Mouse (Mus musculus): ENCODE results near the gene Auh. TPM values are rescaled to one million over a fixed set of nuclear protein-coding genes. Genes with fewer than 3 reads are reported as not detected.

Auh gene
- polyA plus RNA-seq, 1 experiment from 2014 or later = 34.8 TPM

- H3K36me3 ChIP-seq (ENCODE audit: insufficient read depth) = no peaks in the 10 kb centered on the region
- H3K9me3 ChIP-seq (ENCODE audit: low read depth, low read length) = no peaks in the 10 kb centered on the region
- no peak for TF ChIP-seq CTCF (IDR thresholded peaks at IDR 0.05; ENCODE audit: low read depth)
- no peaks in the 10 kb centered on the region for H3K27me3 ChIP-seq (ENCODE audit: insufficient read depth, low read length)
- H3K4me3 ChIP-seq (ENCODE audit: low read depth, low read length) = no peak overlapping the region
- H3K27ac ChIP-seq (ENCODE audit: low read depth) = no peak overlapping the region
- H3K9ac ChIP-seq = no peak overlapping the region
- ATAC-seq (ENCODE audit: insufficient read depth) (no peak), DNase-seq (no peak)
- 50% methylated on average over 3 of the region's 3 CpGs for WGBS
- H3K4me2 ChIP-seq = no peak overlapping the region
- peaks cover 10% of the 10 kb centered on the region for H3K4me1 ChIP-seq (ENCODE audit: insufficient read depth)
Observed at GRCm38 (mm10) chr13:52974676-52975075, 45.2 kb upstream of the Auh start.

DNA sequence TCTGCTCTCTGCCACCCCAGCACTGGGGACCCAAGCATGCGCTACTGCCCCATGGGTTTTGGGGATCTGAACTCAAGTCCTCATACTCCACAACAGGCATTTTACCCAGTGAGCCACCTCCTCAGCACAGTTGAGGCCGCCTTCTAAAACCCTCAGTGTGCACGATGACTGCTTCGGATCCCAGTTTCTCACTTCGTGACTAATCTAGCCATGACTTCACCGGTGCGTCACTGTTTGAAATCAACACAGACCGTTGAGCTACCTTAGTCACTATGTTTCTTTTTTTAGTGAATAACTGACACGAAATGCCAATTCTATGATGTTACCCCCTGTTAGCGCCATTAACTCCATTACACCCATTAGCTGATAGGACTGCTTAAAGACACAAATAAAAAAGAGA is 43.9 kb upstream of the Auh start:
- ATAC-seq (ENCODE audit: insufficient read depth) (no peak), DNase-seq (no peak)
- TF ChIP-seq CTCF (IDR thresholded peaks at IDR 0.05; ENCODE audit: low read depth) = no peak
- peaks cover 4% of the 10 kb centered on the region; the same call in 1 of the 2 replicates for H3K36me3 ChIP-seq (ENCODE audit: insufficient read depth)
- H3K4me2 ChIP-seq = no peak overlapping the region
- H3K4me3 ChIP-seq (ENCODE audit: low read depth, low read length) = no peak overlapping the region
- H3K27ac ChIP-seq (ENCODE audit: low read depth) = no peak overlapping the region
- 94% methylated on average over 10 of the region's 10 CpGs for WGBS
- no peak overlapping the region for H3K9ac ChIP-seq
- H3K4me1 ChIP-seq (ENCODE audit: insufficient read depth) = peaks cover 5% of the 10 kb centered on the region; the same call in 1 of the 2 replicates
- H3K9me3 ChIP-seq (ENCODE audit: low read depth, low read length) = no peaks in the 10 kb centered on the region
- no peaks in the 10 kb centered on the region for H3K27me3 ChIP-seq (ENCODE audit: insufficient read depth, low read length)

- H3K9ac ChIP-seq = no peak overlapping the region
- peaks cover 11% of the 10 kb centered on the region for H3K36me3 ChIP-seq (ENCODE audit: insufficient read depth)
- DNase-seq (no peak), ATAC-seq (ENCODE audit: insufficient read depth) (no peak)
- no peak overlapping the region for H3K27ac ChIP-seq (ENCODE audit: low read depth)
- no peak overlapping the region for H3K4me2 ChIP-seq
- no peaks in the 10 kb centered on the region for H3K27me3 ChIP-seq (ENCODE audit: insufficient read depth, low read length)
- no peaks in the 10 kb centered on the region for H3K9me3 ChIP-seq (ENCODE audit: low read depth, low read length)
- no peak overlapping the region for H3K4me3 ChIP-seq (ENCODE audit: low read depth, low read length)
- peaks cover 5% of the 10 kb centered on the region; the same call in 1 of the 2 replicates for H3K4me1 ChIP-seq (ENCODE audit: insufficient read depth)
- TF ChIP-seq CTCF (IDR thresholded peaks at IDR 0.05; ENCODE audit: low read depth) = no peak
- WGBS = 81% methylated on average over 3 of the region's 3 CpGs
Observed at GRCm38 (mm10) chr13:52972626-52973025, 43.1 kb upstream of the Auh start.

GRCm38 (mm10) chr13:52970876-52971275 is 41.4 kb upstream of the Auh start:
- TF ChIP-seq CTCF (IDR thresholded peaks at IDR 0.05; ENCODE audit: low read depth) = no peak
- no peaks in the 10 kb centered on the region for H3K9me3 ChIP-seq (ENCODE audit: low read depth, low read length)
- DNase-seq = no peak

DNA sequence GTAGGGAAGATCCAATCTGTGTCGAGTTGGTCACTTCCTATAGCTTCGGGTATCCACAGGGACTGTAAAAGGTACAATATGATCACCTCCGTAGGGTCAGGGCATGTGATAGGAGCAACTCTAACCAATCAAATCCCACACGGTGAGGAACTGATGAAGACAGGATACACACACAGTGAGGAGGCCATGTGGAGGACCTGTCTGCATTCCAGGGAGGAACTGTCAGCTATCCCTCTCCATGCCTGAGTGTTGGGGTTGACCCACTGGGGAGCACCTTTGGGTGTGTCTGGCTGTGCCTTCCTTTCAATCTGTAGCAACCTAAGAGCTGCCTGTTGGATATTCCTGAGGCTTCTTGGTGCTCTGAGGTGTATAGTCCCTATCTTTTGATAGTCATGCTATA is 33.4 kb upstream of the Auh start:
- no peak for DNase-seq

More at GRCm38 (mm10) chr13:52970876-52971275, 41.4 kb upstream of the Auh start:
- no peaks in the 10 kb centered on the region for H3K27me3 ChIP-seq (ENCODE audit: insufficient read depth, low read length)
- no peak overlapping the region for H3K9ac ChIP-seq
- H3K27ac ChIP-seq (ENCODE audit: low read depth) = no peak overlapping the region
- H3K4me1 ChIP-seq (ENCODE audit: insufficient read depth) = no peaks in the 10 kb centered on the region
- no peak for ATAC-seq (ENCODE audit: insufficient read depth)
- H3K4me2 ChIP-seq = no peak overlapping the region
- H3K4me3 ChIP-seq (ENCODE audit: low read depth, low read length) = no peak overlapping the region
- peaks cover 26% of the 10 kb centered on the region for H3K36me3 ChIP-seq (ENCODE audit: insufficient read depth)
- WGBS = 82% methylated on average over 6 of the region's 6 CpGs

DNA sequence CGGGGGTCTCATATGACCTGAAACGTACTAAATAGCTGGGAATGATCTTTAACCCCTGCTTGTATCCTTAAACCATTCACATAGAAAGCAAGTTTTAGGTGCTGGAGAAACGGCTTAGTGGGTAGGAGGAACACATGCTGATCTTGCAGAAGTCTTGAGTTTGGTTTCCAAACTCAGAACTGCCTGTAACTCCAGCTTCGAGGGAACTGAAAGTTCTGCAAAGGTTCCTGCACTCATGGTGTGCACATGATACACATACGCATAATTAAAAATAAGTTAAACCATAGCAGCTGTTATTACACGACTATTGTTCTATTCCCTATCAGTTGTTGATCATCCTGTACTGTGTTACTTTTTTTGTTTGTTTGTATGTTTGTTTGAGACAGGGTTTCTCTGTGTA is 32.9 kb upstream of the Auh start:
- Histone ChIP-seq H3K36me3 (ENCODE audit: insufficient read depth) (peaks cover 23% of the 10 kb centered on the region), H3K9me3 (ENCODE audit: low read depth, low read length) (no peaks in the 10 kb centered on the region), H3K4me2 (no peak overlapping the region), H3K27ac (ENCODE audit: low read depth) (no peak overlapping the region), H3K4me1 (ENCODE audit: insufficient read depth) (no peaks in the 10 kb centered on the region), H3K27me3 (ENCODE audit: insufficient read depth, low read length) (no peaks in the 10 kb centered on the region), H3K4me3 (ENCODE audit: low read depth, low read length) (no peak overlapping the region), H3K9ac (no peak overlapping the region)
- ATAC-seq (ENCODE audit: insufficient read depth) (no peak), DNase-seq (no peak)
- TF ChIP-seq CTCF (IDR thresholded peaks at IDR 0.05; ENCODE audit: low read depth) = no peak
- 82% methylated on average over 6 of the region's 6 CpGs for WGBS

More for the DNA sequence above, 33.4 kb upstream of the Auh start:
- WGBS = 75% methylated on average over 4 of the region's 4 CpGs
- Histone ChIP-seq H3K9ac (no peak overlapping the region), H3K9me3 (ENCODE audit: low read depth, low read length) (no peaks in the 10 kb centered on the region), H3K4me1 (ENCODE audit: insufficient read depth) (no peaks in the 10 kb centered on the region), H3K27me3 (ENCODE audit: insufficient read depth, low read length) (no peaks in the 10 kb centered on the region), H3K36me3 (ENCODE audit: insufficient read depth) (peaks cover 28% of the 10 kb centered on the region), H3K27ac (ENCODE audit: low read depth) (no peak overlapping the region), H3K4me2 (no peak overlapping the region), H3K4me3 (ENCODE audit: low read depth, low read length) (no peak overlapping the region)
- TF ChIP-seq CTCF (IDR thresholded peaks at IDR 0.05; ENCODE audit: low read depth) = no peak
- no peak for ATAC-seq (ENCODE audit: insufficient read depth)

GRCm38 (mm10) chr13:52953779-52954553 is 24.5 kb upstream of the Auh start:
- Histone ChIP-seq H3K27ac (ENCODE audit: low read depth) (no peak overlapping the region), H3K9me3 (ENCODE audit: low read depth, low read length) (no peaks in the 10 kb centered on the region), H3K36me3 (ENCODE audit: insufficient read depth) (no peaks in the 10 kb centered on the region), H3K4me2 (no peak overlapping the region), H3K4me3 (ENCODE audit: low read depth, low read length) (no peak overlapping the region), H3K4me1 (ENCODE audit: insufficient read depth) (no peaks in the 10 kb centered on the region), H3K9ac (no peak overlapping the region), H3K27me3 (ENCODE audit: insufficient read depth, low read length) (no peaks in the 10 kb centered on the region)
- 81% methylated on average over 6 of the region's 6 CpGs for WGBS
- TF ChIP-seq CTCF (IDR thresholded peaks at IDR 0.05; ENCODE audit: low read depth) = no peak
- ATAC-seq (ENCODE audit: insufficient read depth) (no peak), DNase-seq (no peak)
